Mouse (Mus musculus) gastrocnemius, adult 18-20 months (tissue): ENCODE data around the gene Pde3a. TPM values are rescaled to one million over a fixed set of nuclear protein-coding genes. Genes with fewer than 3 reads are reported as not detected.

Experiments
- DNase-seq: peaks from one replicate; pipeline ENCODE4 v3.0.0; 2021; ENCODE audit warnings: low spot score
- long read RNA-seq, 2 experiments: library from polyadenylated mRNA; stranded (forward); transcript quantifications; one replicate each; pipeline ENCODE4 v2.0.0; 2021
- total RNA-seq, 2 experiments: library from RNA; stranded (reverse); gene quantifications; 2 replicates each; pipeline ENCODE4 v1.2.3; 2021

The Pde3a gene
- total RNA-seq = 1 to 10 TPM; 2.4 to 2.6 TPM
- long read RNA-seq, experiment 1, full-length matches to known transcripts = 2 of 3 reads
- long read RNA-seq, experiment 1, partial matches to known transcripts = 1 of 3 reads
- long read RNA-seq, experiment 1, other reads (novel, unspliced or antisense) = 0 of 3 reads
- long read RNA-seq, experiment 2, full-length matches to known transcripts = 1 of 1 reads
- long read RNA-seq, experiment 2, partial matches to known transcripts = 0 of 1 reads
- long read RNA-seq, experiment 2, other reads (novel, unspliced or antisense) = 0 of 1 reads

DNA sequence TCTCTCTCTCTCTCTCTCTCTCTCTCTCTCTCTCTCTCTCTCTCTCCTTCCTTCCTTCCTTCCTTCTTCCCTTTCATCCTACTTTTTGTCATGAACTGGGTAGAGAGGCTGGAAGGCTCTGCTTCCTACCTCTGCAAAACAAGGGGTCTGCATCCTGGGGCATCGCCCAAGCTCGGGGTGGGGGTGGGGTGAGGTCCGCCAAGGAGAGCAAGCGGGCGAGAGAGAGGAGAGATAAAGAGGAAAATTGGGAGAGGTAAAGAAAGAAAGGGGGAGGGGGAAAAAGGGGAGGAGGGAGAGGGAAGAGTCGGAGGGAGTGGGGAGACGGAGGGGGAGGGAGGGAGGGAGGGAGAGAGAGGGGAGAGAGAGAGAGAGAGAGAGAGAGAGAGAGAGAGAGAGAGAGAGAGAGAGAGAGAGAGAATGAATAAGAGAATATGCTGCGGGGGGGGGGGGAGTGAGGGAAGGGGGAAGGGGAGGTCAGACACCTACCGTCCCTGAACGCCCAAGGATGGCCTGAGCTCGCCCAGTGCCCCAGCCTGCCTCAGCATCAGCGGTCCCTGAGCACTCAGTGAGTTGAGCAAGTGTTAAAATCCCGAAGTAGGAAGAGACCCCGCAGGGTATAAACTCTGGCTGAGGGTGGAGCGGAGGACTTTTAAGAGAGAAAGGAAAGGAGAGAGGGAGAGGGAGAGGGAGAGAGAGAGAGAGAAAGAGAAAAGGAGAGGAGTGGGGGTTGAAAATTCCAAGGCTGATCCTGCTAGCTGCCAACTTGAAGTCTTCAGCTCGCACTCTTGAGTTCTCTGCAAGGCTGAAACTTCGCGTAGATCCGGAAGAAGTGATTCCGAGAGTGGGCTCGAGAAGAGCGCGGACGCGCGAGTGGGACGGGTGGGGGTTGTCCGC is at the start of gene Pde3a:
Gene Pde3a, plus strand, starts transcription at position 579 of the 894 bp plus-strand sequence.
- no peak for DNase-seq

DNA sequence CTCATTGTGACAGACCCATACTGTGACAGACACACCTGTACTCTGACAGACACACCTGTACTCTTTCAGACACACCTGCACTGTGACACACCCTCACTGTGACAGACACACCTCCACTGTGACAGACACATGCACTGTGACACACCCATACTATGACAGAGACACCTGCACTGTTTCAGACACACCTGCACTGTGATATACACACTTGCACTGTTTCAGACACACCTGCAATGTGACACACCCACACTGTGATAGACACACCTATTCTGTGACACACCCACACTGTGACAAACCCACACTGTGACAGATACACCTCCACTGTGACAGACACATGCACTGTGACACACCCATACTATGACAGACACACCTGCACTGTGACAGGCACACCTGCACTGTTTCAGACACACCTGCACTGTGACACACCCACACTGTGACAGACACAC is 48.9 kb upstream of the Pde3a start:
- no peak for DNase-seq

DNA sequence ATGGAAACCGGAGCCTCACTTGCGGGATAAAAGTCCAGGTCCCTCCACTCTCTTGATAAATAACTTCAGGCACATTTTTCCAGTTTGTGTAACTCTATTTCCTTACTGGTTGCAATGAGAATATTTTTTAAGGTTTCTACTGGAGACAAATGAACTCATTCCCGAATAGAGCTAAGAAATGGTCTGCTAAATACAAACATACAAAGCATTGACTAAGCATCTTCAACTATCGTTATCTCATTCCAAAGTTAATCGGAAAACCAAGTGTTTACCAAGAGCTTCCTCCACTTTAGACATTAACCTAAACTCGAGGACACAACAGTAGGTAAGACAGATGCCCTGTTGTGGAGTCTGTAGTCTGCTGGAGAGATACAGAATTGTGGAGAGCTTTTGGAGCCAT is 41.5 kb upstream of the Pde3a start:
- DNase-seq = no peak

DNA sequence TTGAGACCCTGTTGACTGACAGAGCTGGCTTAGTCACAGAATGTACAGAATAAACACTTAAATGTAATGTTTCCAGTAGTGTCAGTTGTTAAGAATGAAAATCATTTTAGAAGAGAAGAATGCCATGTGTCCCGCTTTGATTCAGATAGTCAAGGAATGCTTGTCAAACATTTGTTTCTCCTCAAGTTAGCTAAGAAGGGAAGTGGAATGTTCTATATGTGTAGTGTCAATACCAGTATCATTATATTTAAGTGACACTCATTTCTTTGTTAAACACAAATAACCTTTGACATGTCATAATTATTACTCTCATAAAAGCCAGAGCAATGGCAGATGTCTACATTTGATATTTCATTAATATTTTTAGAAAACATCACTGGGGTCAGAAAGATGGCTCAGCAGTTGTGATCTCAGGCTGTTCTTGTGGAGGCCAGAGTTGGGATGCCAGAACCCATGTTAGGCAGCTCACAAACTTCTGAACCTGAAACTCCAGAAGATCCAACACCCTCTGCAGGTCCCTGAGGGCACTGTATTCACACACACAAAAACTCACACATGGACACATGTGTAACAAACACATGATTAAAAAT is 40.7 kb upstream of the Pde3a start:
- no peak for DNase-seq

DNA sequence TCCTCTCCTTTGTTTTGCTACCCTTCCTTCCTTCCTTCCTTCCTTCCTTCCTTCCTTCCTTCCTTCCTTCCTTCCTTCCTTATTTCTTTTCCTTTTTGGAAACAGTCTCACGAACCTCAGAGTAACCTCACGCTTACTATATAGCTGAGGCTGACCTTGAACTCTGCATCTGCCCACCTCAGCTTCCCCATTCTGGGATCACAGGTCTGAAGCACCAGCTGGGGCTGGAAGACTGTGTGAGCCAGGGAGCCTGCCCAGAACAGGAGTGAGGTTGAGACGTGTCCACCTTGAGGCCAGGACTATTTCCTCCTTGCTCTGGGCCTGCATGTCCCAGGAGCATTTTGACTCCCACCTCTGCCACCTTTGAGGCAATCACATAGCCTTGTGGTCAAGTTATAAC is 39.0 kb upstream of the Pde3a start:
- DNase-seq = no peak

DNA sequence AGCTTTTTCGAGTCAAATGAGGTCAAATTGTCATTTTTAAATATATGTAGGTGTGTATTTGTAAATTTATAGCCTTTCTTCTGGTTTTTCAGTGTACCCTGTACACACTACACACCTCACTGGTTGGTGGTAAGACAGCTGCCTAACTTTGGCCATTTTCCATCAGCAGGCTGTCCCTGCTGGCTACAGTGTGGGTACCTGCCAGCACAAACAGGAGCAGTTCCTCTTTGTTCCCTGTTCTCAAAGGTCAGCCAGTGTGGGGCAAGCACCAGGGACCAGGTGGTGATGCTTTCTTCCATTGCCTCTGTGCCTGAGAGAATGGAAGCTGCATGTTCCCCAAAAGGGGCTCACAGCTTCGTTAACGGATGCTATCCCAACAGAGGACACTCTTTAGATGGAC is 28.0 kb upstream of the Pde3a start:
- no peak for DNase-seq

DNA sequence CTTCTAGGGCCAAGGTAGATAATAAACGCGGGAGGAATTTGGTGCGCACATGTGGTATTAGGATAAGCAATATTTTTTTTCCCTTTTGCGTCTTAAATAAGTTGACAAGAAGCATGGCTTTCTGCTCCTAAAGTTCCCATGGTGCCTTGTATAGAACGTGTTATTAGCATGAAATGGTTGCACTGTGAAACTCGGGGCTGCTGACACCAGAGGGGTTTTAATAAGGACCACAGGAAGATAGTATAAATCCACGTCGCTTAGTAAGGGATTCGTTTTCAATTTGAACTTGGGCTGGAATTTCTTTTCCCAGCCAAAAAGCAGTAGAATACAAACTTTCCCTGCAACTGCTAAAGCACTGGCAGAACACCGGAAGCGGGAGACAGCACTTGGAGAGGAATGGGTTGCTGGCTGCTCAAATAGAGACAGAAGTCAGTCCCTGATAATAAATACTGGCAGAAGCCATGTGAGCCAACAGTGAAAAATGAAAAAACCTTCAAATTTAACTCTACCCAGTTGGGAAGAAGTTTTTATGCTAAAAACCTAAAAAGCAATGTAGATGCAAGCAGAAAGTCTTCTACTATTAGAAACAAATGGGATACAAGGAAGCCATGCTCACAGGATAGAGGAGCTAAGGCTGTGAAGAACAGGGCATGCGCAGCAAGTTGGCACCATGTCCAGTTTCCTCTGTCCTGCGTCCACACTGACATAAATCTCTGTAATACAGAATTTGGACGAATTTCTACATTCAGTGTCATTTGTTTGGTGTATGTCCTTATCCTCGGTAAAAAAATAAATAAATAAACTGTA is 22.0 kb upstream of the Pde3a start:
- peak; percentile 17 for DNase-seq

DNA sequence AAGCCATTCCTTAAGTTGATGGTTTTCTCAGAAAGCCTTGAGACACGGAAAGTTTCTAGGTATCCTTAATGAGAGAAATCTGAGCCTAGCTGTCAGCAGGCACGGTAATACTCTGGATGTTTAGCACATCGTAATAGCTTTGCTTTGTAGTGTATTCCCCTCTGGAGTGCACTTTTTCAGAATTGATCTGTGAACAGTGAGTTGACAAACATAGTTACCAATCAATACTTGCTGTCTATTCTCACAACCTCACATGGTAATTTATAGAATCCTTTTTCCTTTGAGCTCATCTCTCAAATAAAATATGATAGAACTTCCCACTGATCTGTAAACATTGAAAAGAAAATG is 21.4 kb upstream of the Pde3a start:
- DNase-seq = no peak

DNA sequence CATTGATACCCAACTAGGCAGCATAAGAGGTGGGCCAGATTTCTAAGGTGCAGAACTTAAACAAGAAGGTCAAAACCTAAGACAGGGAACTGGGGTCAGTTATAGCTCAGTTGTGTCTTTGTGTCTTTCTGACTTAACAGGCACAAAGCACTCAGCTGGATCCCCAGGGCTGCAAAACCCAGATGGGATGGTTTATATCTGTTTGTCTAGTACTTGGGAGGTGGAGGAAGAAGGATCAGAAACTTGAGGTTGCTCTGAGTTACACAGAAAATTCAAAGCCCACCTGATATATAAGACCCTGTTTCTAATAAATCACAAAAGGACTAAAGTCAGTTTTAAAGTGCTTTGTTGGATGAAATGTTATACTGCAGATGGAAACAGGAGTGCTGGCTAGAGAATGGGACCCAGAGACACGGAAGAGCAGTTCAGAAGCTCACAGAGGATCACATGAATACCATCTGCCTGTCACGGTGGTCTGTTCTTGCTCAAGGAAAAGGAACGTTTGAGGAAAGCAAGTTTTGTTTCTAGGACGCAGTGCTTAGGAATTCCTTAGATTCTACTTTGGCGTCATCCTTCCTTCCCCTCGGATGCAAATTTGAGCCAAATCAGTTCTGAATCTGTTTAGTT is 16.2 kb upstream of the Pde3a start:
- DNase-seq = no peak

DNA sequence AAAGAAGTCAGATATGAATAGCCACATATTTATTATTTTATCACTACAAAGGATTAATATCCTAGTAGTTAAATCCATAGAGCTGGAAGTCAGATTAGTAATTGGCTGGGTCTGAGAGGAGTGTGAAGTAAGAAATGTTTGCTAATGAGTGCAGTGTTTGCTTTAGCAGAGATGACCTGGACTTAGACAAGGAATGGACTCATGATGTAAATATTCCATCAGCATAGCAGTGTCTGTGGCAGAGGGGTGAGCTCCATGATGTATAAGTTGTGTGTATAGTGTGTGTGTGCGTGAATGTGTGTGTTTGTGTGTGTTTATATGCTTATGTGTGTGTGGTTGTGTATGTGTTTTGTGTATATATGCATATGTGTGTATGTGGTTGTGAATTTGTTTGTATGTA is 7.3 kb upstream of the Pde3a start:
- DNase-seq = no peak

DNA sequence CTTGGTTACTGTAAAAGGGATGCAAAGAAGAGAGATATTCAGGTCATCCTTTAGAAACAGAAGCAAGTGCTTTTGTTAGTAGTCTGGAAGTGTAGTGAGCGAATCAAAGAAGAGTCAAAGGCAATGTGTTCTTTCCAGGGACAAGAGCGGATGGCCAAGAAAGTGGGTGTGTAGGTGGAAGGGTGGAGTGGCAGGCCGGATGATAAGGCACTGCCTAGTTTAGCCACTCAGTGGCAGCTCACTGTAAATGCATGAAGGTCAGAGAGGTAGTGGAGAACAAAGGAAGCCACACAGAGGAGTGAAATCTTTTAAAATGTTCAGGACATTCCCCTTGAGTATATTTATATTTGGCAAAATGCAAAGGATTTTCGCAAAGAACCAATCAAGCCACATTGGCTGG is 4.0 kb upstream of the Pde3a start:
- DNase-seq = no peak

DNA sequence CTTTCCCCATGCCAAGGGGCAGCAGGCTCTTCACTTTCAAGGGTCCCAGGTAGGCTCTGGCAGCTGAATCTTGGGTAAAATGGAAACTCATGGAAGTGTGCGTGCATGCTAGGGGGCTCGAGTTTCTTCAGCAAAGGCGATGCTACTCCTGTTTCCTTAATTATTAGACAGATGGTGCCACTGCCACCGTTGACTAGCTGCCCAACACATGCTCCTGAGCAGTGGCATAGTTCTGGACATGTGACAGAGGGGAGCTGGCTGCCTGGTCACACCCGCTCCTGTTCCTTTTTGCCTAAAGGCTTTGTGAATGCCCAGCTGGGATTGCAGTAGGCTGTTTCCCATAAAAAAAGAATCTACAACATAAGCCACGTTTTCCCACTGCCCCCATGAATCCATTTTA is 2.7 kb upstream of the Pde3a start:
- no peak for DNase-seq

DNA sequence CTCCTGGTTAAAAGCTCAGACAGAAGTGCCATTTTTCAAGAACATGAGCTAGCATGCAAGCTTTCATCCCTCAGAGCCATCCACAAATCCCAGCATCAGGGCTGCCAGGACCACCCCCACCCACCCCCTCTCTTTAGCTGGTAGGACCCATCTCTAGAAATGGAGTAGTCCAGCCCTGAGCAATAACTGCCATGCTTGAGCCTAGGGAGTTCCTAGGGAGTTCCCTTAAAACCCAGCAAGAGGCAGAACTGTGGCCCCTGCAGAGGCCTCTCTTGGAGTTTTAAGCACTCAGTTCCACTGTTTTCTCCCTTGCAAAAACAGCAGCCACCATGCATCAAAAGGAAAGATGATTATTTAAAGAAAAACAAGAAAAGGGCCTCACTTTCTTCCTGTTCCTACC is 988 bp upstream of the Pde3a start:
- DNase-seq = no peak

DNA sequence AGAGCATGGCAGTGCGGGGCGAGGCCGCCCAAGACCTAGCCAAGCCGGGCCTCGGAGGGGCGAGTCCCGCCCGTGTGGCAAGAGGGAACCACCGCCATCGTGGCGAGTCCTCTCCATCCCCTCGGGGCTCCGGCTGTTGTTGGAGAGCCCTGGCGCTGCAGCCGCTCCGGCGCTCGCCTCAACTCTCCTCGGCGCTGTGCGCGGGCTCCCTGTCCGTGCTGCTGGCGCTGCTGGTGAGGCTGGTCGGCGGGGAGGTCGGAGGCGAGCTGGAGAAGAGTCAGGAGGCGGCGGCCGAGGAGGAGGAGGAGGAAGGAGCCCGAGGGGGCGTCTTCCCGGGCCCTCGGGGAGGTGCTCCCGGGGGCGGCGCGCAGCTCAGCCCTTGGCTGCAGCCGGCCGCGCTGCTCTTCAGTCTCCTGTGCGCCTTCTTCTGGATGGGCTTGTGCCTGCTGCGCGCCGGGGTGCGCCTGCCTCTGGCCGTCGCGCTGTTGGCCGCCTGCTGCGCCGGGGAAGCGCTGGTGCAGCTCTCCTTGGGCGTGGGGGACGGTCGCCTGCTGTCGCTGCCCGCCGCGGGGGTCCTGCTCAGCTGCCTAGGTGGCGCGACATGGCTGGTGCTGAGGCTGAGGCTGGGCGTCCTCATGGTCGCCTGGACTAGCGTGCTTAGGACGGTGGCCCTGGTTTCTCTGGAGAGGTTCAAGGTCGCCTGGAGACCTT is 671 bp downstream of the Pde3a start:
- peak; percentile 59 for DNase-seq

DNA sequence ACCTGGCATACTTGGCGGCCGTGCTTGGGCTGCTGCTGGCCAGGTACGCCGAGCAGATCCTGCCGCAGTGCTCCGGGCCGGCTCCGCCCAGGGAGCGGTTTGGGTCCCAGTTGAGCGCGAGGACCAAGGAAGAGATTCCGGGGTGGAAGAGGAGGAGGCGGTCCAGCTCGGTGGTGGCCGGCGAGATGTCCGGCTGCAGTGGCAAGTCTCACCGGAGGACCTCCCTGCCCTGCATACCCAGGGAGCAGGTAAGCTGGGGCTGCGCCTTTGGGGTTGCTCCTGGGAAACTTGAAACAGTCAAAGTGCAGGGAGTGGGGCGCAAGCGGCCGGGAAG is 1.2 kb downstream of the Pde3a start:
- DNase-seq = no peak

DNA sequence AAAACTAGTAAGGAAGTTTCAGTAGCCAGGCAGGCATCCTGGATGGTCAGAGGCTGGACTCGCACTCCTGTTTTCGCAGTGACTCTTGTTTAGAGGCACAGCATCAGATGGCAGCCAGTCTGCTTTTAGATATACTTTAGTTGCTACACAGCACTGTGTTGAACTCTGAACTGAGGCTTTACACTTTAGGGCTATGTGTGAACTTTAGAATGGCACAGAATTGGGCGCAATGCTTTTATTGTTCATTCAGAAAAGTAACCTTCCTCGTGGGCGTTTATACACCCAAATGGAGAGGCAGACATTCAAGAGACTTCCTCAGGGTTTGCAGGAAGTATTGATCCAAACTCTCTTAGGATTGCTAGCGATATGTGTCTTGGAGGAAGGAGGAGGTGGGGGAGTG is 1.9 kb downstream of the Pde3a start:
- DNase-seq = no peak

DNA sequence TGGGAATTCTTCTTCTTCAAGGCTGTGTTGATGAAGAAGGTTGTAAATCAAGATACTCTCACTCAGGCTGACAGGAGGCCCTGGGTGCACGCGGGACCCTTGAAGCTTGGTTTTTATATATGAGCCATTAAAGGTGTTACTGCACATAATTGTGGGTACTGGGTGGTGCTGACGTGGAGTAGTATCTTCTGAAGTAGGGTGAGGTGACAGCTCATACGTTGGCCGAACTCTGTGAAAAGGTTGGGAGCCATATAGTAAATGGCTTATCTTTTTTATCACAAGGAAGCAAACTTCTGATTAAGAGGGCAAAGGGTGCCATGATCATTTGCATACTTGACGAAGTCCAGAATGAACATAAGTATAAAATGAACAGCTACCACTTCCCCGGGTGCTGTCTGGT is 3.5 kb downstream of the Pde3a start:
- DNase-seq = no peak

DNA sequence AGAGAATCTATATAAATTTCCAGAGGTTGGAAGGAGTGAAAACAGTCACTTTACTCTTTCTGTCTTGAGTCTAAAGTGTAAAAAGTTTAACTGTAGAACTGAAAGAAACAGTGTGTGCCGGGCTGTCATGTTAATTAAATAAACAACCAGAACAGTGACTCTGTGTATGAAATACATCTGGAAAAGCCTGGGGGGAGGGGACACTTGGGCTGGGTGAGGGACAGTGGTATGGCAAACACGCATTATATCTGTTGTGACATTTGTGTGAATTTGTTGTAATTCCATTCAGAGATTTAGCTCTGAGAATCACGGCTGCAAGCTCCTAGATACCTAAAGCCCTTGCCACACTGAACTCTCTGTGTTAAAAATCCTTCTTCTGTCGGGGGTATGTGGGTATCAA is 5.9 kb downstream of the Pde3a start:
- no peak for DNase-seq

DNA sequence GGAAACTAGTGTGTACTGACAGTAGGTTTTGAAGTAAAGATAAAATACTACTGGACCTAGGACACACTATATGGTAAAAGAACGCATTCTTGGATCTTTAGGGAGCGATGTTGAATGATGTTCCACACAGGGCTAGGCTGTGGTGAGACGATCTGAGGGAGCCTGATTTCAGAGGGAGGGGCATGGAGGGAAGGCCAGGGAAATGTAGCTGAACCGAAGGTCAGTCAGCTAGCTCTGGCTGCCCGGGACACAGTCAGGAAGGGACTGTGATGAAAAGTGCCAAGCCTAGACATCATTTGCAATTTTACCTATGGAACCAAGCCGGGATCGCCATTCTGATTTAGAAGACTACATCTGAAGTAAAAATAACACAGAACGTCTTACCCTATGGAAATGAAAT is 7.8 kb downstream of the Pde3a start:
- no peak for DNase-seq

DNA sequence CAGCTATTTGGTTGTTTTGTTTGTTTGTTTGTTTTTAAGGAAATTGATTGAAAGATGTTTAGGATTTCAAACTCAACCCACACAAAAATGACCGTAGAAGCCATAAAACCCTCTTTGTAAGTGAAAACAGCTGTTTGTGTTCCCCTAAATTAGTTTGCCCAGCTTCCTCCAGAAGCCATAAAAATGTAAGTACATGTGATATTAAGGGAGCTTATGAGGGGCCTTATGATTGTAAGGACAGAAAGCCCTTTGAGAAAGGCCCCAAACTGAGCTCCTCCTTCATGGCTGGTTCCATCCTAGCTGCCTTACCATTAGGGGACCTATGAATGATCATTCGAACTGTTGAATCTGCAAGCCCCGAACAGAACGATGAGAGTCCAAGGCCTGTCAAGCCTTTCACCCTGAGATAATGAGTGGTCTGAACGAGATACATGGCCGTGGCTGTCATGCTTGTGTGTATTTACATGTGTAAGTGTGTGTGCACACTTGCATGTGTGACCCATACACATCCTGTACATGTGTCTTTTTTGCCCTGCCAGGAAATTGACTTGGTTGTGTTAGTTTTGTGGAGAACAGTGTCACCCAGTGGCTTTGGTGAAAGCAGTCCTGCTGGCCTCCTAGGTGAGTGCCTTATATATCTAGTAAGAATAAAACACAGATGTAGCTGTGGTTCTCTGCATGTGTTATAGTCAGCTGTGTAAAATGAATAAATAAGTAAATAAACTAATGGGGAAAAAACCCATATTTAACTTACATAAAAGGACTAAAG is 8.5 kb downstream of the Pde3a start:
- DNase-seq = peak; percentile 4
